Mouse (Mus musculus): ENCODE measurements around the gene H2al1a.
"Not testable (repeated sequence)": the region's sequence is repeated elsewhere in the genome, so short reads cannot be mapped to it uniquely, and the experiment has no call there.

Gene H2al1a

DNA sequence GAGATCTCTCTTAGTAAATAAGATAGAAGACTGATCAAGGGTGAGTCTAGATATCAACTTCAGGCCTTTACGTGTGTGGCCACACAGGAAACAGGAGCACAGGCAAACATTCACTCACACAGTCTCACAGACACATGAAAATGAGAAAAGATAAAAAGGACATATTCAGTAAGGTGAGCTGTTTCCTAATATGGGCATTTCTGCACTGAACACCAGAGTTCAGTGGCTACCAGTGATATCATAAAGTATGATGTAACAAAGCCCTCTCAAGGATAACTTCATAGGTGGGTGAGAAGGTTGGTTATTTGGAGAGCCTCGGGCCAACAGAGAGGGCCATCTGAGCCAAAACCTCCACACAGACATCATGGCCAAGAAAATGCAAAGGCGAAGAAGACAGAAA is at the start of gene H2al1a:
TSS of gene H2al1a (plus strand) at position 301 of the 400 bp plus-strand sequence.
- not testable (repeated sequence) for DNase-seq (ENCODE audit: low spot score)

DNA sequence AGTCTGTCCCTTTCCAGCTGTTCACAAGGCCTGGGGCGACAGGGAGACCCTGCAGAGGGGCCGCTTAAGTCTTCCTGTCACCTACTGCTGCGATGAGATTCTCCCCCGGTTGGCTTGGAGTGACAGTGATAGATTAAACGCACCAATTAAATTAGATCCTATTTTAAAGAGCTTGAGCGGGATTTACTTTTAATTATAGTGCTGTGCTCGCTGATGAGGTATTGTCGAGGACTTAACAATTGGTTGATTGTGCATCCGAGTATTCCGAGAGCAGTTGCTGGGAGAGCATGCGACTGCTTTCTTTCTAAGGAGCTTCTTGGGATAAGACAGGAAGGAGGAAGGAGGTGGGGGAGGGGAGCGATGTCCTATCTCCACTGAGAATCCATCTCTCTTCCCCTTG is 48.9 kb upstream of the H2al1a start:
- no peak for DNase-seq (ENCODE audit: low spot score)

DNA sequence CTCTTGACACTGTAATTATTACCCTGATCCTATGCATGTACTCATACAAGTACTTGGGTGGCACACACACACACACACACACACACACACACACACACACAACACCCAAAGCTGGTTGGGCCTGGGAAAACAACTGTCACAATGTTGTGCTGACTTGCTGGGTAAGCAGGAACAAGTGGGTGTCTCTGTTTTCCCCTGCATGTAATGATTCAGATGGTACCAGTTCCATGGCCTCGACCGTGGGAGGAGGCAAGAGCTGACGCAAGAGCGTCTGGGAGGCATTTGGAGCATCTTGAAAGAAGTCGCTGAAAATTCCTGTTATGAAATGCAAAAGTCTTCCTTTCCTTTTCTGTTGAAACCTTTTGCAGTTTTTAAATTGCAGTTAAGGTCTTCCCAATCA is 45.0 kb upstream of the H2al1a start:
- no peak for DNase-seq (ENCODE audit: low spot score)

DNA sequence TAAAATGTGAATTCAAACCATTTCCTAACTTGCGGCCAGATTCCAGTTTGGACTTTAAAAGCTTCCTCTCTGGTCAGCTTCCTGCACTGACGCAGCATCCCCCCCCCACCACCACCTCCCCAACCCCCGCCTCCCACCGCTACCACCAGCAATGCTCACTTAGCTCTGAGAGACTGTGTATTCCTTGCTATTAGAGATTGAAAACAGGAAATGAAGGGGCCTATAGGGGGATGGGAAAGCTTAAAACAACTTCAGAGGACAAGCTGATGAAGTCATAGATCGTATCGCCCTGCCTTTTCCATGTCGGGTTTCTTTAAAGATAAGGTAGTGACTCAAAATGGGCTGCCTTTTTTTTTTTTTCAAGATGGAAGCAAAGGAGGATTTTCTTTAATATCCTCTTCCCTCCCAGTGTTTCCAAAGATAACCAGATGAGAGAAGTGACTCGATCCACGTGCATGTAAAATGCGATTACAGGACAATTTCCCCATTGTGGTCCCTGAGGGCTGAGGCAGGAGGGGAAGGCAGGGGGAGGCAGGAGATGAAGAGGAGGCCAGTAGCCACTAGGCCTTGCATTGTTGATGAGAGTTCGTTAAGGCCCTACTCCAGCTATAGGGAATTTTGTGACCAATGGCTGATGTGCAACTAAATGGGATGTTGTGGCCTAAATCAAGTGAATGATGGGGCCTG is 44.4 kb upstream of the H2al1a start:
- DNase-seq (ENCODE audit: low spot score): no peak

DNA sequence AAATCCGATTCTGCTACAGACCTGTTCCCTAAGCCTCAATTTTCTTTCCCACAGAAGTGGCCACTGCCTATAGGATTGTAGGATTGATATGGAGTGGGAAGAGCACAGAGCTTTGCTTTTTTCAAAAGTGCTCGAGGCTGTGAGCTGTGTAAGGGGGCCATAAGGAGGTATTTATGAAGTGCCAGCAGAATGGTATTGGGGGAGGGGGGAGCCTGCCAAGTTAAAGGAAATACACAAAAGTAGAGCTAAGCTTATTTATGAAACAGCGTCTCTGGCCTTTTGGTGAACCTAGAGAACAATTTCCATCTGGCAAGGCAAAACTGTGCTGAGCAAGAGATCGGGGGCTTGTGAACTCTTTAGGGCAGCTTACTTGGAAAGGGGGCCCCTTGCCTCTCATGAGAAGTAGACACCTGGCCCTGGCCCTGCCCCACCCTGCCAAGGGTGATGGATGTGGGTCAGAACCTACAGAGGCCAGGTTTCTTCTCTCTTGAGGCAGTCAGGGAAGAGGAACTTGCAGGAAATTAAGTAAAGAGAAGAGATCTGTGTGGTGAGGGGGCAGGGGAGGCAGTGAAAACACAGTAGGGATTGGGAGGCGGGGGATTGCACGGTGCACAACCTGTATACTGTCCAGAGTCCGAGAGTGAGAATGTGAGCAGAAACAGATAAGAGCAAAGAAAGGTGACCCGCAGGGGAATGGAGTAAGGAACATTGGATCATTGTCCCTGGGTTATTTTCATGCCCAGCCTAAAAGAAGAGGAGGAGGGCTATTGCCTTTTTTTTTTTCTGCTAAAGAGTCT is 43.3 kb upstream of the H2al1a start:
- DNase-seq (ENCODE audit: low spot score): no peak

DNA sequence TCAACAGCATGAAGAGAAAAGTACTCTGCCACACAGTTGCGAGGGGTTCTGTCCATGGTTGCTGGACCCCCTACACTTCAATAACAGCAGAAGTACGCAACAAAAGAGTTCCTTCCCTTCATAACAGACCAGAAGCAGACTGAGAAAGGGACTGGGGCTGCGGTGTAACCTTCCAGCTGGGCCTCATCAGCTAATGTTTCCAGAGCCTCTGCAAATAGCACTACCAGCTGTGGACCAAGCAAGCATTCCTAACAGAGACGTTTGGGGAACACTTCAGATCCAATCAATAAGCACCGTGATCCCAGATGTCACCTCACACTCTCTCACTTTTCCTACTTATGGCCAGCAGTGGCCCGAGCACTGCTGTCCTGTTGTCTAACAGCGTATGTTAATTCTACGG is 34.1 kb upstream of the H2al1a start:
- no peak for DNase-seq (ENCODE audit: low spot score)

DNA sequence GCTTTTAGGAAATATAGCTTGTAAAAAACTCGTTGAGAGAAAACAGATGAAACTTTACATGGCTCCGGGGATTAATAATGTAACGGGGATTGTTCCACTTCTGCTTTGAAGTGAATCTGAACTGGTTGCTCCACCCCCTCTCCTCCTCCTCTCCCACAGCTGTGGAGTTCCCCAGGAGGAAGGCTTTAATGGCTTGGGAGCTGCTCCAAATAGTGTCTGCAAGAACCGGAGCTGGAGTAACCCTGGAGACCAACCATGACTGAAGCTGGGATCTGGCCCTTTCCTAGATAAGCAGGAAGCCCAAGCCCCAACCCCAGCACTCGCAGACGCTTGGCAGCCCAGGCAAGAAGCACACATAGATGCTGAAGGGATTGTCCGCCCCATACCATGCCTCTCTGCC is 31.3 kb upstream of the H2al1a start:
- DNase-seq (ENCODE audit: low spot score): no peak

DNA sequence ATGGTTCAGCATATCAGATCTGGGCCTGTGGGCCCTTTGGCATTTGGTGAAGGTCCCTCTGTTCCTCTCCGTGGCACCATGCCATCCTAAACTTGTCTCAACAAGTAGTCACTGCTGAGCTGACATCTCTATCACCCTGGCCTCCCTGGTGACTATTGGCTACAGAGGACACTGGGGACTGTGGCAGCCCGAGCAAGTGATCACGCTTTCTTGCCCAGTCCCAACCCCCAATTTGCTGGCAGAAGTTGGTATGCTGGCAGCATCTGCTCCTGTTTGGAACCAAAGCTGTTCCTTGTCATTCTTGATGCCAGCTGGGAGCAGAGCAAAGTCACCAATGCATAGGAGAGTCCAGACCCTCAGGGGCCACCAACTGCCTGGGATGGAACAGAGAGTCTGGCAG is 30.0 kb upstream of the H2al1a start:
- no peak for DNase-seq (ENCODE audit: low spot score)

DNA sequence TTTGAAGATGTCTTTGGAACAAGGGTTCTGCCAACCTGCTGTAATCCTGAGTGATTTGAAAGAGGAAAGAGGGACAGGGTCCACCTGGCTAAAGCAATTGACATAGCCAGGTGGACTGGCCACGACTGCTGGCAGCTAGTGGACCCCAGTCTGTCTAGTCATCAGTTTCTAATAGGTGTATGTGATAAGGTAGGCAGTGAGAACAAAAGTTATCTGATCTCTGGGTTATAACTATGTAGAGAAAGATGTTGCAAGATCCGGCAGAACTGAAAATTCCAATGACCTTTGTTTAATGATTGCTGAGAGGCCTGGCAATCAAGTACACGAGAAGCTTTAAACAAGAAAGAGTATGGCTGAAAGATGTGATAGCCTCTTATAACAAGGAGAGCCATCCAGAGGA is 25.9 kb upstream of the H2al1a start:
- DNase-seq (ENCODE audit: low spot score): no peak

DNA sequence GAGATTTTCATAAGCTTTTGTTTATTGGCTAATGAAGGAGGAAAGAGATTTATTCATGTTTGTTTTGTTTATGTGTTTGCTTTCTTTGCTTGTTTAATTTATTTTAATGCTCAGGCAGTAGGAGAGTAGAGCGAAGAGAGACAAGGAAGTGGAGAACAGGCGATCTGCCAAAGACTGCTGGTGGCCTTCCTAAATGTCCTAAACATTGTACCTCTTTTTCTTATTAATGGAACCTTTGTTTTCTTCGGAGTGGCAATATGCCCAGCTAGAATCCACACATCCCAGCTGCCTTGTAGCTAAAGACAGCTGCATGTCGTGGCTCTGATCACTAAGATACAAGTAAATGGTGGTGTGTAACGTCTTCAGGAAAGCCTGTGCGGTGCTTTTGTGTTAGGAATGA is 22.0 kb upstream of the H2al1a start:
- DNase-seq (ENCODE audit: low spot score): no peak

DNA sequence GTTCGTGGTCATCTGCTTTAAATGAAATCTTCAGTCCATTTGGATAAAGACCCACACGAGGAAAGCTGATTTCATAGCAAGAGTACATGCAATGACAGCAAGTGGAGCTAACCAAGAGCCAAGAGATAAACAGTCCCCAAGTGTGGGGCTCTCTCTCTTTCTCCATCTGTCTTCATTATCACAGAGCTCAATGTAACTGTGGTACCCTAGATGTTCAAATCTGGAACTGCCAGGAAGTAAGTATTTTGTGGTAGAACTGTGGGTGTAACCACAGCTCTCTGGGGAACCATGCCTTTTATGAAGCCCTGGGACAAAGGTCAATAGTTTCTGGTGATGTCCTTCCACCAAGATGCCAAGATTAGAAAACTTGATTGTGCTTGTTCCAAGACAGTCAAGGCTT is 18.3 kb upstream of the H2al1a start:
- no peak for DNase-seq (ENCODE audit: low spot score)

DNA sequence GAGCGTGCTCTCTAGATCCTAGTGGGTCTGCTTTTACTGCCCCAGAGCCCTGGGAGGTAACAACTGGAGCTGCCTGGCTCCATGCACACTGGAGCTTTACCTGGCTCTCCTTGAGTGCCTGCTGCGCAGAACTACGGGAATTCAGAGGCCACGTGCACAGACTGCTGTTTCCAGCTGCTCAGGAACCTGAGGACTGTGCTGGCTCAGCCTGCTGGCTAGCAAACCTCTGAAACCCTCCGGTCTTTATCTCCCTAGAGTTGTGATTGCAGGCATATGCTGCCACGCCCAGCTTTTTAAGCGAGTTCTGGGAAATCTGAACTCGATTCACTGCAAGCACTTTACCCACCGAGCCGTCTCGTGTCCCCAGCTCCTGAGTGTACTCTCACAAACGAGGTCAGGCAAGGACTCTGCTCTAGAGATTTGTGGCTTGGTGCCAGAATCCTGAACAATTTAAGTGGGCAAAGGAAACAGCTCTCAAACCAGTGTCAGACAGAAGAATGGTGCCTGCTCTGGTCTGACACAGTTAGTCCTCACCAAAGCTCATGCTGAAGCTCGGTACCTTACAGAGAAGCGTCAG is 10.7 kb upstream of the H2al1a start:
- no peak for DNase-seq (ENCODE audit: low spot score)

DNA sequence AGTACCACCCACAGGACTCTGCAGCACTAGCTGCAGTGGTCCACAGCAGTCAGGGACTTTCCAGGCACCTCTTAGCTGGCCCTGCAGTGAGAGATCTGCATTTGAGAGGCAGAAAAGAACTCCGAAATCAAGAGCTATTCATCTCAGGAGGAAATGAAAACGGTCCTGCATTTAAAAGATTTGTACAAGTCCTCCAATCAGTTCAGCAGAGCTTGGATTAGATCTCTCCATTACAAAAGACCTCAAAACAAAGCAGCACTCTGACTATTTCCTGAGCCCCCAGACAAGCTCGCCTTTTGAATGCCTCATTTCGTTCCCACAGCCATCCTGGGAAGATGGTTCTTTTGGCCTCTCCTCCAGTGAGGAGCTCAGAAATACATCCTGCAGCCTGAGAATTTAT is 9.8 kb upstream of the H2al1a start:
- DNase-seq (ENCODE audit: low spot score): no peak

DNA sequence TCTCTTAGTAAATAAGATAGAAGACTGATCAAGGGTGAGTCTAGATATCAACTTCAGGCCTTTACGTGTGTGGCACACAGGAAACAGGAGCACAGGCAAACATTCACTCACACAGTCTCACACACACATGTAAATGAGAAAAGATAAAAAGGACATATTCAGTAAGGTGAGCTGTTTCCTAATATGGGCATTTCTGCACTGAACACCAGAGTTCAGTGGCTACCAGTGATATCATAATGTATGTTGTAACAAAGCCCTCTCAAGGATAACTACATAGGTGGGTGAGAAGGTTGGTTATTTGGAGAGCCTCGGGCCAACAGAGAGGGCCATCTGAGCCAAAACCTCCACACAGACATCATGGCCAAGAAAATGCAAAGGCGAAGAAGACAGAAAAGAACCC is 3.1 kb downstream of the H2al1a start, which contains the start of gene H2al1b:
TSS of gene H2al1b (plus strand) at position 301 of the 400 bp plus-strand sequence.
- DNase-seq (ENCODE audit: low spot score): not testable (repeated sequence)

DNA sequence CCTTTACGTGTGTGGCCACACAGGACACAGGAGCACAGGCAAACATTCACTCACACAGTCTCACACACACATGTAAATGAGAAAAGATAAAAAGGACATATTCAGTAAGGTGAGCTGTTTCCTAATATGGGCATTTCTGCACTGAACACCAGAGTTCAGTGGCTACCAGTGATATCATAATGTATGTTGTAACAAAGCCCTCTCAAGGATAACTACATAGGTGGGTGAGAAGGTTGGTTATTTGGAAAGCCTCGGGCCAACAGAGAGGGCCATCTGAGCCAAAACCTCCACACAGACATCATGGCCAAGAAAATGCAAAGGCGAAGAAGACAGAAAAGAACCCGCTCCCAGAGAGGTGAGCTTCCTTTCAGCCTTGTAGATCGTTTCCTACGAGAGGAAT is 6.3 kb downstream of the H2al1a start, which contains the start of gene H2al1c:
TSS of gene H2al1c (plus strand) at position 301 of the 400 bp plus-strand sequence.
- not testable (repeated sequence) for DNase-seq (ENCODE audit: low spot score)

DNA sequence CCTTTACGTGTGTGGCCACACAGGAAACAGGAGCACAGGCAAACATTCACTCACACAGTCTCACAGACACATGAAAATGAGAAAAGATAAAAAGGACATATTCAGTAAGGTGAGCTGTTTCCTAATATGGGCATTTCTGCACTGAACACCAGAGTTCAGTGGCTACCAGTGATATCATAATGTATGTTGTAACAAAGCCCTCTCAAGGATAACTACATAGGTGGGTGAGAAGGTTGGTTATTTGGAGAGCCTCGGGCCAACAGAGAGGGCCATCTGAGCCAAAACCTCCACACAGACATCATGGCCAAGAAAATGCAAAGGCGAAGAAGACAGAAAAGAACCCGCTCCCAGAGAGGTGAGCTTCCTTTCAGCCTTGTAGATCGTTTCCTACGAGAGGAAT is 9.5 kb downstream of the H2al1a start, which contains the start of gene H2al1d:
TSS of gene H2al1d (plus strand) at position 301 of the 400 bp plus-strand sequence.
- not testable (repeated sequence) for DNase-seq (ENCODE audit: low spot score)

DNA sequence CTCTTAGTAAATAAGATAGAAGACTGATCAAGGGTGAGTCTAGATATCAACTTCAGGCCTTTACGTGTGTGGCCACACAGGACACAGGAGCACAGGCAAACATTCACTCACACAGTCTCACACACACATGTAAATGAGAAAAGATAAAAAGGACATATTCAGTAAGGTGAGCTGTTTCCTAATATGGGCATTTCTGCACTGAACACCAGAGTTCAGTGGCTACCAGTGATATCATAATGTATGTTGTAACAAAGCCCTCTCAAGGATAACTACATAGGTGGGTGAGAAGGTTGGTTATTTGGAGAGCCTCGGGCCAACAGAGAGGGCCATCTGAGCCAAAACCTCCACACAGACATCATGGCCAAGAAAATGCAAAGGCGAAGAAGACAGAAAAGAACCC is 12.6 kb downstream of the H2al1a start, which contains the start of gene H2al1e:
TSS of gene H2al1e (plus strand) at position 301 of the 400 bp plus-strand sequence.
- DNase-seq (ENCODE audit: low spot score): not testable (repeated sequence)

DNA sequence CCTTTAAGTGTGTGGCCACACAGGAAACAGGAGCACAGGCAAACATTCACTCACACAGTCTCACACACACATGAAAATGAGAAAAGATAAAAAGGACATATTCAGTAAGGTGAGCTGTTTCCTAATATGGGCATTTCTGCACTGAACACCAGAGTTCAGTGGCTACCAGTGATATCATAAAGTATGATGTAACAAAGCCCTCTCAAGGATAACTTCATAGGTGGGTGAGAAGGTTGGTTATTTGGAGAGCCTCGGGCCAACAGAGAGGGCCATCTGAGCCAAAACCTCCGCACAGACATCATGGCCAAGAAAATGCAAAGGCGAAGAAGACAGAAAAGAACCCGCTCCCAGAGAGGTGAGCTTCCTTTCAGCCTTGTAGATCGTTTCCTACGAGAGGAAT is 15.8 kb downstream of the H2al1a start, which contains the start of gene H2al1f:
TSS of gene H2al1f (plus strand) at position 301 of the 400 bp plus-strand sequence.
- DNase-seq (ENCODE audit: low spot score): not testable (repeated sequence)

DNA sequence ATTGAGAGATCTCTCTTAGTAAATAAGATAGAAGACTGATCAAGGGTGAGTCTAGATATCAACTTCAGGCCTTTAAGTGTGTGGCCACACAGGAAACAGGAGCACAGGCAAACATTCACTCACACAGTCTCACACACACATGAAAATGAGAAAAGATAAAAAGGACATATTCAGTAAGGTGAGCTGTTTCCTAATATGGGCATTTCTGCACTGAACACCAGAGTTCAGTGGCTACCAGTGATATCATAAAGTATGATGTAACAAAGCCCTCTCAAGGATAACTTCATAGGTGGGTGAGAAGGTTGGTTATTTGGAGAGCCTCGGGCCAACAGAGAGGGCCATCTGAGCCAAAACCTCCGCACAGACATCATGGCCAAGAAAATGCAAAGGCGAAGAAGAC is 18.9 kb downstream of the H2al1a start, which contains the start of gene H2al1g:
TSS of gene H2al1g (plus strand) at position 301 of the 400 bp plus-strand sequence.
- not testable (repeated sequence) for DNase-seq (ENCODE audit: low spot score)

DNA sequence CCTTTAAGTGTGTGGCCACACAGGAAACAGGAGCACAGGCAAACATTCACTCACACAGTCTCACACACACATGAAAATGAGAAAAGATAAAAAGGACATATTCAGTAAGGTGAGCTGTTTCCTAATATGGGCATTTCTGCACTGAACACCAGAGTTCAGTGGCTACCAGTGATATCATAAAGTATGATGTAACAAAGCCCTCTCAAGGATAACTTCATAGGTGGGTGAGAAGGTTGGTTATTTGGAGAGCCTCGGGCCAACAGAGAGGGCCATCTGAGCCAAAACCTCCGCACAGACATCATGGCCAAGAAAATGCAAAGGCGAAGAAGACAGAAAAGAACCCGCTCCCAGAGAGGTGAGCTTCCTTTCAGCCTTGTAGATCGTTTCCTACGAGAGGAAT is 22.1 kb downstream of the H2al1a start, which contains the start of gene H2al1h:
TSS of gene H2al1h (plus strand) at position 301 of the 400 bp plus-strand sequence.
- not testable (repeated sequence) for DNase-seq (ENCODE audit: low spot score)

DNA sequence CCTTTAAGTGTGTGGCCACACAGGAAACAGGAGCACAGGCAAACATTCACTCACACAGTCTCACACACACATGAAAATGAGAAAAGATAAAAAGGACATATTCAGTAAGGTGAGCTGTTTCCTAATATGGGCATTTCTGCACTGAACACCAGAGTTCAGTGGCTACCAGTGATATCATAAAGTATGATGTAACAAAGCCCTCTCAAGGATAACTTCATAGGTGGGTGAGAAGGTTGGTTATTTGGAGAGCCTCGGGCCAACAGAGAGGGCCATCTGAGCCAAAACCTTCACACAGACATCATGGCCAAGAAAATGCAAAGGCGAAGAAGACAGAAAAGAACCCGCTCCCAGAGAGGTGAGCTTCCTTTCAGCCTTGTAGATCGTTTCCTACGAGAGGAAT is 25.3 kb downstream of the H2al1a start, which contains the start of gene H2al1i:
TSS of gene H2al1i (plus strand) at position 301 of the 400 bp plus-strand sequence.
- DNase-seq (ENCODE audit: low spot score): not testable (repeated sequence)

DNA sequence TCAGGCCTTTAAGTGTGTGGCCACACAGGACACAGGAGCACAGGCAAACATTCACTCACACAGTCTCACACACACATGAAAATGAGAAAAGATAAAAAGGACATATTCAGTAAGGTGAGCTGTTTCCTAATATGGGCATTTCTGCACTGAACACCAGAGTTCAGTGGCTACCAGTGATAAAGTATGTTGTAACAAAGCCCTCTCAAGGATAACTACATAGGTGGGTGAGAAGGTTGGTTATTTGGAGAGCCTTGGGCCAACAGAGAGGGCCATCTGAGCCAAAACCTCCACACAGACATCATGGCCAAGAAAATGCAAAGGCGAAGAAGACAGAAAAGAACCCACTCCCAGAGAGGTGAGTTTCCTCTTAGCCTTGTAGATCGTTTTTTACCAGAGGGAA is 28.5 kb downstream of the H2al1a start, which contains the start of gene H2al1j:
TSS of gene H2al1j (plus strand) at position 301 of the 400 bp plus-strand sequence.
- DNase-seq (ENCODE audit: low spot score): not testable (repeated sequence)

All from layer of hippocampus, adult 9-10 months (tissue).